15 mouse cellular contexts compared by ENCODE assay signal in genomic region chr1:40055051-40055450, GRCm38 (mm10). TPM values are rescaled to one million over a fixed set of nuclear protein-coding genes. Genes with fewer than 3 reads are reported as not detected.
DNase-seq lines count a peak whose midpoint lies in the region; ATAC-seq lines count a peak whose summit lies in the region.
"Had no signal": no experiment of that assay in that cellular context is flagged by ENCODE, and none has a peak within 500 bp of the region (broad histone marks: within the 10 kb centered on the region; RNA-seq: fewer than 3 reads in every experiment).

No protein-coding gene starts in this region.

- ATAC-seq in common myeloid progenitor, adult 5-6 weeks (replicated peaks; ENCODE audit: low read depth, poor library complexity, severe bottlenecking) = peak; percentile 18; the same call in 1 of the 2 replicates
- ATAC-seq in megakaryocyte progenitor cell, adult 5-6 weeks (replicated peaks; ENCODE audit: poor library complexity) = peak; percentile 32; the same call in 1 of the 2 replicates
- ATAC-seq: forebrain, embryonic 15.5 days had no signal

- DNase-seq in spleen, postnatal 36 days (ENCODE audit: low spot score in 2 of 2) = peak; percentile 46 to 50
- no peak for DNase-seq in spleen, adult 12 weeks (ENCODE audit: low spot score)
- no peak for DNase-seq in lung, adult 18-20 months
- DNase-seq in cerebellum, postnatal 36 days = no peak
- no peak for DNase-seq in cerebellum, postnatal 10 days
- DNase-seq: adrenal gland, postnatal 14 days; cerebellum, adult 18-20 months; cerebellum, adult 9-11 months; gastrocnemius, postnatal 10 days had no signal

RNA-seq across cellular contexts. Expression of gene Il1r2, which starts 18.8 kb away (rescaled TPM):
- total RNA-seq in common myeloid progenitor, adult 5-6 weeks (2017) = not detected in 2 replicates
- total RNA-seq in megakaryocyte progenitor cell, adult 5-6 weeks (2015) = 1.9 and 2.5 TPM in 2 replicates
- total RNA-seq in megakaryocyte progenitor cell, adult 5-6 weeks (2017) = 1.9 and 2.2 TPM in 2 replicates
- total RNA-seq: heart, adult 8-10 months; heart, postnatal 25 days; MEL had no signal

Comparison
In these comparisons a context has a peak if more than half of its experiments do, and no peak if none do; other contexts are left out.
1. DNase-seq: peak in spleen, postnatal 36 days (2 of 2); none in spleen, adult 12 weeks (single experiment), lung, adult 18-20 months (0 of 2), cerebellum, postnatal 36 days (0 of 2) and cerebellum, postnatal 10 days (0 of 2).